Mouse (Mus musculus) G1E (cell line): ENCODE measurements around the gene Med15. TPM values are rescaled to one million over a fixed set of nuclear protein-coding genes. Genes with fewer than 3 reads are reported as not detected.
"Not testable (repeated sequence)": the region's sequence is repeated elsewhere in the genome, so short reads cannot be mapped to it uniquely, and the experiment has no call there.

Experiments
- ATAC-seq: 2 replicates; pipeline ENCODE4 v1.8.0; 2016; ENCODE audit warnings: mild to moderate bottlenecking; ENCODE audit not compliant: insufficient number of reproducible peaks, poor library complexity, low FRiP score, severe bottlenecking; ENCODE audit errors: extremely low read depth
- DNase-seq: peaks from one replicate; pipeline ENCODE4 v3.0.0; 2012; ENCODE audit warnings: low spot score
- H3K27me3 ChIP-seq: 2 replicates; pipeline ENCODE4 v1.6.1; 2012; ENCODE audit warnings: mild to moderate bottlenecking, low read length, inconsistent platforms; ENCODE audit not compliant: insufficient read depth
- H3K36me3 ChIP-seq: replicated peaks from 2 replicates; pipeline ENCODE3; 2012; ENCODE audit warnings: mild to moderate bottlenecking, inconsistent platforms
- H3K4me1 ChIP-seq: 2 replicates; pipeline ENCODE4 v1.6.1; 2012; ENCODE audit warnings: low read depth, low read length, inconsistent platforms, mixed read lengths; ENCODE audit not compliant: insufficient read depth
- H3K4me3 ChIP-seq: 2 replicates; pipeline ENCODE4 v1.5.1; 2012; ENCODE audit warnings: low read depth, mild to moderate bottlenecking, inconsistent platforms, low read length, moderate library complexity, mixed read lengths
- H3K9me3 ChIP-seq: replicated peaks from 2 replicates; pipeline ENCODE4 v1.6.1; 2012; ENCODE audit warnings: inconsistent platforms
- CTCF ChIP-seq: IDR thresholded peaks from 2 replicates; pipeline ENCODE4 v1.5.1; 2012; ENCODE audit warnings: low read depth, low read length, inconsistent platforms, mixed read lengths
- GATA1 ChIP-seq: IDR thresholded peaks from 2 replicates; pipeline ENCODE4 v1.6.1; 2012; ENCODE audit warnings: borderline replicate concordance, low read length, inconsistent platforms, mixed read lengths
- GATA2 ChIP-seq: IDR thresholded peaks from 2 replicates; pipeline ENCODE4 v1.6.1; 2012; ENCODE audit warnings: low read depth, low read length, inconsistent platforms, borderline replicate concordance
- POLR2AphosphoS5 ChIP-seq: IDR thresholded peaks from 2 replicates; pipeline ENCODE4 v1.6.1; 2012; ENCODE audit warnings: low read depth, low read length, inconsistent platforms; ENCODE audit not compliant: insufficient replicate concordance
- TAL1 ChIP-seq: conservative IDR thresholded peaks from 2 replicates; pipeline ENCODE4 v1.6.1; 2012; ENCODE audit warnings: low read depth, low read length, inconsistent platforms, mixed read lengths
- polyA plus RNA-seq: library from polyadenylated mRNA; stranded (reverse); fragments of >175 nt; gene quantifications from 2 replicates; pipeline ENCODE4 v1.2.3, GENCODE M21; 2012
- total RNA-seq, 2 experiments: library from RNA; stranded (forward) in 1 of 2; stranded (reverse) in 1 of 2; fragments of 200-1000 nt in 1 of 2; fragments of >200 nt in 1 of 2; fragmentation: Nextera tagmentation in 1 of 2; gene quantifications; 2 replicates each; pipeline ENCODE4 v1.2.3; 2014 to 2017

Med15 gene
- total and polyA plus RNA-seq, 3 experiments = 23.4 to 221 (median 80.8) TPM

DNA sequence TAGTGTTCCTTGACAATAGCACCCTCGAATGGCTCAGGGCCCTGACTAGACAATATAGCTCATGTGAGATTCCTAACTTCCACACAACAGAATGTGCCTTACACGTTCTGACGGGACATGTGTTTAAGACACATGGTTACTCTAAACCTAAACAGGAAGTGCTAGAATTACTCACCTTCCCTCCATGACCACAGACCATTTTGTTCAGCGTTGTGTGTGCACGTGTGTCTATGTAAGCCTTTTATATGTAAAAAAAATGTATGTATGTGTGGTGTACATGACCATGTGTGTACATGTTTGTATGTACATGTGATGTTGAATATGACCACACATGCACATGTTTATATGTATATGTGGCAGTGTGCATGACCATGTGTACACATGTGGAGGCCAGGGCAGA, 116.5 kb downstream of the Med15 start:
- H3K36me3 ChIP-seq = peaks cover 5% of the 10 kb centered on the region
- DNase-seq (no peak), ATAC-seq (no peak)
- H3K4me3 ChIP-seq = no peak overlapping the region
- no peaks in the 10 kb centered on the region for H3K27me3 ChIP-seq
- no peaks in the 10 kb centered on the region for H3K9me3 ChIP-seq
- TF ChIP-seq GATA2 (no peak), TAL1 (no peak)
- H3K4me1 ChIP-seq = peaks cover 32% of the 10 kb centered on the region

DNA sequence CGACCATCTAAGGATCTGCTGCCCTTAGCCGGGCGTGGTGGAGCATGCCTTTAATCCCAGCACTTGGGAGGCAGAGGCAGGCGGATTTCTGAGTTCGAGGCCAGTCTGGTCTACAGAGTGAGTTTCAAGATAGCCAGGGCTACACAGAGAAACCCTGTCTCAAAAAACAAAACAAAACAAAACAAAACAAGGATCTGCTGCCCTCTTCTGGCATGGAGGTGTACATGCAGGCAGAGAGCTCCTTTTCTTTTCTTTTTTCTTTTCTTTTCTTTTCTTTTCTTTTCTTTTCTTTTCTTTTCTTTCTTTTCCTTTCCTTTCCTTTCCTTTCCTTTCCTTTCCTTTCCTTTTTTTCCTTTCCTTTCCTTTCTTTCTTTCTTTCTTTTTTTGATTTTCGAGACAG, 118.0 kb downstream of the Med15 start:
- H3K9me3 ChIP-seq, H3K36me3 ChIP-seq, DNase-seq, H3K27me3 ChIP-seq, H3K4me3 ChIP-seq, ATAC-seq: not testable (repeated sequence)
- TF ChIP-seq CTCF = peak; percentile 9; the same call in 1 of the 2 replicates
- peaks cover 17% of the 10 kb centered on the region for H3K4me1 ChIP-seq

DNA sequence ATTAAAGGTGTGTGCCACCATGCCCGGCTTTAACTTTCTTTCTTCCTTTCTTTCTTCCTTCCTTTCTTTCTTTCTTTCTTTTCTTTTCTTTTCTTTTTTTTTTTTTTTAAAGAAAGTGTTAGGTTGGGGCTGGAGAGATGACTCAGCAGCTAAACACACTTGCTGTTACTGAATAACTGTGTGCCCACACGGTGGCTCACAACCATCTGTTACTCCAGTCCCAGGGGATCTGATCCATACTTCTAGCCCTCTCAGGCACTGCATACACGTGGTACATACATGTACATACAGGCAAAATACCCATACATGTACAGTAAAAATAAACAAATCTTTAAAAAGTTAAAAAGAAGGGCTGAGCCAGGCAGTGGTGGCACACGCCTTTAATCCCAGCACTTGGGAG, 121.3 kb downstream of the Med15 start:
- Histone ChIP-seq H3K27me3 (peaks cover 17% of the 10 kb centered on the region), H3K4me1 (no peaks in the 10 kb centered on the region), H3K9me3 (peaks cover 9% of the 10 kb centered on the region), H3K4me3 (no peak overlapping the region), H3K36me3 (no peaks in the 10 kb centered on the region)
- ATAC-seq (no peak), DNase-seq (no peak)
- no peak for TF ChIP-seq GATA1
- no peak for TF ChIP-seq CTCF
- no peak for TF ChIP-seq TAL1
- no peak for TF ChIP-seq GATA2
- TF ChIP-seq POLR2AphosphoS5 = no peak

DNA sequence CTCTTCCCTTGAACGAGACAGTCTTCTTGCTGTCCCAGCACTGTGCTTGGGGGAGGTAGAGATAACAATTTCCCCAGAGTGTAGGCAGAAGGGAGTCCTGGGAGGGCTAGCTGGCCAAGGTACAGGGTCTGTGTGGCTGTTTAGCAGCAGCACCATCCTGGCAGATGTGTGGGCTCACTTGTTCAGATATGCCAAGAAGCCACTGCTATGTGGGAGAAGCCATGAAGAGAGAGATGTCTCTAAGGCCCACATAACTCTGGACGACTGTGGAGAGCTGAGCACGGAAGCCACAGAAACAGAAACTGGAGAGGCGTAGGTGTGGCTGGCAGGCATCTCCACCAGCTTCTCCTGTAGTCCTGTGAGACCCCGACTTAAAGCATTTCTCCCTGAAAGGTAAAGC, 127.0 kb downstream of the Med15 start:
- no peak for DNase-seq
- TF ChIP-seq GATA2 = no peak
- no peak for TF ChIP-seq POLR2AphosphoS5
- TF ChIP-seq CTCF = no peak
- TF ChIP-seq GATA1 = no peak
- no peak for TF ChIP-seq TAL1

DNA sequence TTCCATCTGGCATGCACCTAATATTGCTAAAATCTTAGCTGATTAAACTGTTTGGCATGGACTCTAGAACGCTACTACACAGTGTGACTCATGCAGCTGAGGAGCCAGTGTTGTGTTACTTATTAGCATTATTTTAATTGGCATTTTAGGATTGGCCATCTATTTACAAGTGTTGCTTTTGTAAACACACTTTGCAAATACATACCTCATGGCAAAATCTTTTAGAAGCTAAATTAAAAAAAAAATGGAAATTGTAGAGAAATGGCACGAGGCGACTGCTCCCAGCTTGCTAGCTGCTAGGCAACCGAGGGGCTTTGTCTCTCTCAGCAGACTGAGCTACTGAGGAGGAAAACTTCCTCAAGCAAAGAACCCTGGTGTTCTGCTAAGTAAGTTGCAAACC, 127.8 kb downstream of the Med15 start:
- Histone ChIP-seq H3K36me3 (no peaks in the 10 kb centered on the region), H3K4me3 (no peak overlapping the region), H3K27me3 (peaks cover 33% of the 10 kb centered on the region), H3K4me1 (no peaks in the 10 kb centered on the region; the same call in 1 of the 2 replicates), H3K9me3 (peaks cover 4% of the 10 kb centered on the region)
- ATAC-seq = no peak
- TF ChIP-seq CTCF (no peak), TAL1 (no peak), GATA1 (no peak), POLR2AphosphoS5 (no peak), GATA2 (no peak)
- DNase-seq = no peak

More for the DNA sequence above, 127.0 kb downstream of the Med15 start:
- H3K9me3 ChIP-seq = peaks cover 9% of the 10 kb centered on the region
- H3K4me3 ChIP-seq = no peak overlapping the region
- ATAC-seq = no peak
- H3K27me3 ChIP-seq = peaks cover 34% of the 10 kb centered on the region
- H3K36me3 ChIP-seq = no peaks in the 10 kb centered on the region
- H3K4me1 ChIP-seq = no peaks in the 10 kb centered on the region; the same call in 1 of the 2 replicates

Other genes with a start within 250 kb of the Med15 start
- not detected in 2 replicates for gene Aifm3, start 243.3 kb downstream of the Med15 start, total RNA-seq (2014; fragmentation: Nextera tagmentation)
- gene Aifm3, start 243.3 kb downstream of the Med15 start, total RNA-seq (2017) = 0.05 TPM in 1 of 2 replicates, not detected in the other
- not detected in 2 replicates for gene Aifm3, start 243.3 kb downstream of the Med15 start, polyA plus RNA-seq
- 48.4 and 78.0 TPM in 2 replicates for gene Lztr1, start 224.2 kb downstream of the Med15 start, total RNA-seq (2014; fragmentation: Nextera tagmentation)
- gene Lztr1, start 224.2 kb downstream of the Med15 start, total RNA-seq (2017) = 54.7 and 58.5 TPM in 2 replicates
- gene Lztr1, start 224.2 kb downstream of the Med15 start, polyA plus RNA-seq = 35.9 and 42.5 TPM in 2 replicates
- 11.7 and 22.5 TPM in 2 replicates for gene Thap7, start 201.8 kb downstream of the Med15 start, total RNA-seq (2014; fragmentation: Nextera tagmentation)
- 38.1 and 54.1 TPM in 2 replicates for gene Thap7, start 201.8 kb downstream of the Med15 start, total RNA-seq (2017)
- gene Thap7, start 201.8 kb downstream of the Med15 start, polyA plus RNA-seq = 148 and 183 TPM in 2 replicates
- 0.53 TPM in 1 of 2 replicates, not detected in the other for gene Lrrc74b, start 171.6 kb downstream of the Med15 start, total RNA-seq (2014; fragmentation: Nextera tagmentation)
- 0.17 and 0.33 TPM in 2 replicates for gene Lrrc74b, start 171.6 kb downstream of the Med15 start, total RNA-seq (2017)
- 0.03 TPM in 1 of 2 replicates, not detected in the other for gene Lrrc74b, start 171.6 kb downstream of the Med15 start, polyA plus RNA-seq
- not detected in 2 replicates for gene P2rx6, start 171.0 kb downstream of the Med15 start, total RNA-seq (2014; fragmentation: Nextera tagmentation)
- gene P2rx6, start 171.0 kb downstream of the Med15 start, total RNA-seq (2017) = 0.11 and 0.12 TPM in 2 replicates
- gene P2rx6, start 171.0 kb downstream of the Med15 start, polyA plus RNA-seq = not detected in 2 replicates
- not detected in 2 replicates for gene Slc7a4, start 149.7 kb downstream of the Med15 start, total RNA-seq (2014; fragmentation: Nextera tagmentation)
- 0.05 TPM in 1 of 2 replicates, not detected in the other for gene Slc7a4, start 149.7 kb downstream of the Med15 start, total RNA-seq (2017)
- not detected in 2 replicates for gene Slc7a4, start 149.7 kb downstream of the Med15 start, polyA plus RNA-seq
- gene Smpd4, start 113.5 kb downstream of the Med15 start, total RNA-seq (2014; fragmentation: Nextera tagmentation) = 55.5 and 78.9 TPM in 2 replicates
- 38.5 and 44.4 TPM in 2 replicates for gene Smpd4, start 113.5 kb downstream of the Med15 start, total RNA-seq (2017)
- gene Smpd4, start 113.5 kb downstream of the Med15 start, polyA plus RNA-seq = 12.6 and 24.5 TPM in 2 replicates
- gene Ccdc74a, start 86.4 kb downstream of the Med15 start, total RNA-seq (2014; fragmentation: Nextera tagmentation) = not detected in 2 replicates
- gene Ccdc74a, start 86.4 kb downstream of the Med15 start, total RNA-seq (2017) = 3.7 and 4.2 TPM in 2 replicates
- gene Ccdc74a, start 86.4 kb downstream of the Med15 start, polyA plus RNA-seq = 0.98 and 1.8 TPM in 2 replicates
- not detected in 2 replicates for gene Klhl22, start 26.7 kb upstream of the Med15 start, total RNA-seq (2014; fragmentation: Nextera tagmentation)
- gene Klhl22, start 26.7 kb upstream of the Med15 start, total RNA-seq (2017) = 0.06 and 2.1 TPM in 2 replicates
- gene Klhl22, start 26.7 kb upstream of the Med15 start, polyA plus RNA-seq = not detected in 2 replicates
- not detected in 2 replicates for gene Scarf2, start 64.4 kb upstream of the Med15 start, total RNA-seq (2014; fragmentation: Nextera tagmentation)
- gene Scarf2, start 64.4 kb upstream of the Med15 start, total RNA-seq (2017) = 0.06 TPM in 1 of 2 replicates, not detected in the other
- gene Scarf2, start 64.4 kb upstream of the Med15 start, polyA plus RNA-seq = not detected in 2 replicates
- not detected in 2 replicates for gene B830017H08Rik, start 100.2 kb upstream of the Med15 start, total RNA-seq (2014; fragmentation: Nextera tagmentation)
- 0.33 TPM in 1 of 2 replicates, not detected in the other for gene B830017H08Rik, start 100.2 kb upstream of the Med15 start, total RNA-seq (2017)
- 0.17 and 0.23 TPM in 2 replicates for gene B830017H08Rik, start 100.2 kb upstream of the Med15 start, polyA plus RNA-seq
- 2.3 and 2.4 TPM in 2 replicates for gene Car15, start 105.5 kb upstream of the Med15 start, total RNA-seq (2014; fragmentation: Nextera tagmentation)
- gene Car15, start 105.5 kb upstream of the Med15 start, total RNA-seq (2017) = 2.3 and 3.3 TPM in 2 replicates
- gene Car15, start 105.5 kb upstream of the Med15 start, polyA plus RNA-seq = 0.13 and 0.89 TPM in 2 replicates
- gene Gm20518, start 158.8 kb upstream of the Med15 start, total RNA-seq (2014; fragmentation: Nextera tagmentation) = 0.75 and 1.0 TPM in 2 replicates
- gene Gm20518, start 158.8 kb upstream of the Med15 start, total RNA-seq (2017) = 0.52 and 1.0 TPM in 2 replicates
- 0.09 and 0.17 TPM in 2 replicates for gene Gm20518, start 158.8 kb upstream of the Med15 start, polyA plus RNA-seq
- not detected in 2 replicates for gene Tssk1, start 161.3 kb upstream of the Med15 start, total RNA-seq (2014; fragmentation: Nextera tagmentation)
- gene Tssk1, start 161.3 kb upstream of the Med15 start, total RNA-seq (2017) = 0.16 TPM in 1 of 2 replicates, not detected in the other
- gene Tssk1, start 161.3 kb upstream of the Med15 start, polyA plus RNA-seq = not detected in 2 replicates
- 20.5 and 23.2 TPM in 2 replicates for gene Dgcr2, start 165.7 kb upstream of the Med15 start, total RNA-seq (2014; fragmentation: Nextera tagmentation)
- 25.5 and 32.2 TPM in 2 replicates for gene Dgcr2, start 165.7 kb upstream of the Med15 start, total RNA-seq (2017)
- gene Dgcr2, start 165.7 kb upstream of the Med15 start, polyA plus RNA-seq = 16.5 and 27.8 TPM in 2 replicates
- gene Tssk2, start 165.7 kb upstream of the Med15 start, total RNA-seq (2014; fragmentation: Nextera tagmentation) = not detected in 2 replicates
- 0.23 TPM in 1 of 2 replicates, not detected in the other for gene Tssk2, start 165.7 kb upstream of the Med15 start, total RNA-seq (2017)
- not detected in 2 replicates for gene Tssk2, start 165.7 kb upstream of the Med15 start, polyA plus RNA-seq
- 13.7 and 19.3 TPM in 2 replicates for gene Ess2, start 178.5 kb upstream of the Med15 start, total RNA-seq (2014; fragmentation: Nextera tagmentation)
- gene Ess2, start 178.5 kb upstream of the Med15 start, total RNA-seq (2017) = 29.1 and 31.0 TPM in 2 replicates
- gene Ess2, start 178.5 kb upstream of the Med15 start, polyA plus RNA-seq = 25.6 and 27.6 TPM in 2 replicates
- gene Gsc2, start 182.2 kb upstream of the Med15 start, total RNA-seq (2014; fragmentation: Nextera tagmentation) = not detected in 2 replicates
- gene Gsc2, start 182.2 kb upstream of the Med15 start, total RNA-seq (2017) = not detected in 2 replicates
- not detected in 2 replicates for gene Gsc2, start 182.2 kb upstream of the Med15 start, polyA plus RNA-seq
- 47.5 and 57.3 TPM in 2 replicates for gene Slc25a1, start 195.3 kb upstream of the Med15 start, total RNA-seq (2014; fragmentation: Nextera tagmentation)
- gene Slc25a1, start 195.3 kb upstream of the Med15 start, total RNA-seq (2017) = 76.4 and 92.8 TPM in 2 replicates
- 209 and 244 TPM in 2 replicates for gene Slc25a1, start 195.3 kb upstream of the Med15 start, polyA plus RNA-seq
- not detected in 2 replicates for gene Vpreb2, start 247.5 kb upstream of the Med15 start, total RNA-seq (2014; fragmentation: Nextera tagmentation)
- gene Vpreb2, start 247.5 kb upstream of the Med15 start, total RNA-seq (2017) = not detected in 2 replicates
- gene Vpreb2, start 247.5 kb upstream of the Med15 start, polyA plus RNA-seq = not detected in 2 replicates